Mouse (Mus musculus): ENCODE results near the gene Bckdhb. TPM values are rescaled to one million over a fixed set of nuclear protein-coding genes. Genes with fewer than 3 reads are reported as not detected.
A peak's percentile ranks its signal among the peaks of the same experiment; 100 is the strongest.

Gene Bckdhb
- polyA plus RNA-seq, 1 experiment from 2014 or later = 34.8 TPM

GRCm38 (mm10) chr9:84112319-84112718 lies 187.4 kb downstream of the Bckdhb start:
- DNase-seq (ENCODE audit: low spot score) = no peak
- H3K9me3 ChIP-seq (ENCODE audit: control insufficient read depth, low read length) = no peaks in the 10 kb centered on the region
- no peak overlapping the region for H3K9ac ChIP-seq (ENCODE audit: low read depth, low read length)
- H3K4me1 ChIP-seq (replicated peaks; ENCODE audit: control insufficient read depth, insufficient read depth, low read length) = peaks cover 27% of the 10 kb centered on the region
- H3K27me3 ChIP-seq (replicated peaks; ENCODE audit: control insufficient read depth, insufficient read depth, low read length) = no peaks in the 10 kb centered on the region
- H3K4me2 ChIP-seq = peak overlapping the region; percentile 61
- H3K4me3 ChIP-seq (ENCODE audit: low read depth, low read length) = no peak overlapping the region
- 25% methylated on average over 1 of the region's 1 CpGs for WGBS
- no peak overlapping the region for H3K27ac ChIP-seq (ENCODE audit: low read depth, low read length)
- no peaks in the 10 kb centered on the region for H3K36me3 ChIP-seq (ENCODE audit: control insufficient read depth, insufficient read depth, low read length)
- ATAC-seq (replicated peaks; ENCODE audit: low FRiP score) = peak; percentile 68

DNA sequence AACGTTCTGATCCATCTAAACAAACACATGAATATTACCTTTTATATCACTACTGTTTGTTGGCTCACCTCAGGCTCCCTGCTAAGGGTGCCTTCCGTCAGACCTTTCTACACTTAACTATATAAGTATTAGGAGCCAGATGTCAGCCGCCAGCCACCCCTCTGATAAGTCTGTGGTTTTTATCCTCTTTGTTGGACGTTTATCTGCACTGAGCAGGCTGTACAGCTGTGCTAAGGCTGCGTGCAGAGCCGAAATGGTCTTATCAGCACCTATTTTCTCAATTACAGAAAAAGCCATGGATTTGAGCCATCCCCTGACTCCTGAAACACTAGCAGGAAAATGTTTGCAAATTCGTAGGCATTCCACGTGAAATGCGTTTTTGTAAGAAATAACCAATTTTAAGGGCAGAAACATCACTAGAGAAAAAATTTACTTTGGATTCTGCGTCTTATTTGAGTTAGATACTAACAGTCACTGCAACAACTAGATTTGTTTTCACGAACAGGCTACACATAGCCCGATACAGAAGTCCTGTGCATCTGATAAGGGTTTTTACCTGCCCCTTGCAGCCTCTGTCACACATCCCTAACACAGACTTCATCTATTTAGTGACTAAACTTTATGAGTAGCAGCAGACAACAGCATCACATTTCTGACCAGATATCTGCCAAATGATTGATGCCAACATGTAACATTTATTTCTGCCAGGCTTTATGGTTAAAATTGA lies 188.1 kb downstream of the Bckdhb start:
- 27% methylated on average over 12 of the region's 12 CpGs for WGBS
- Histone ChIP-seq H3K9ac (ENCODE audit: low read depth, low read length) (no peak overlapping the region), H3K4me2 (peak overlapping the region; percentile 61), H3K9me3 (ENCODE audit: control insufficient read depth, low read length) (no peaks in the 10 kb centered on the region), H3K27ac (ENCODE audit: low read depth, low read length) (no peak overlapping the region), H3K27me3 (replicated peaks; ENCODE audit: control insufficient read depth, insufficient read depth, low read length) (no peaks in the 10 kb centered on the region), H3K4me1 (replicated peaks; ENCODE audit: control insufficient read depth, insufficient read depth, low read length) (peaks cover 27% of the 10 kb centered on the region), H3K4me3 (ENCODE audit: low read depth, low read length) (0 out of 2 replicates have a peak overlapping the region, but pooled peaks have one; percentile 7), H3K36me3 (ENCODE audit: control insufficient read depth, insufficient read depth, low read length) (no peaks in the 10 kb centered on the region)
- DNase-seq (ENCODE audit: low spot score) (peak; percentile 50), ATAC-seq (replicated peaks; ENCODE audit: low FRiP score) (peak; percentile 99)

DNA sequence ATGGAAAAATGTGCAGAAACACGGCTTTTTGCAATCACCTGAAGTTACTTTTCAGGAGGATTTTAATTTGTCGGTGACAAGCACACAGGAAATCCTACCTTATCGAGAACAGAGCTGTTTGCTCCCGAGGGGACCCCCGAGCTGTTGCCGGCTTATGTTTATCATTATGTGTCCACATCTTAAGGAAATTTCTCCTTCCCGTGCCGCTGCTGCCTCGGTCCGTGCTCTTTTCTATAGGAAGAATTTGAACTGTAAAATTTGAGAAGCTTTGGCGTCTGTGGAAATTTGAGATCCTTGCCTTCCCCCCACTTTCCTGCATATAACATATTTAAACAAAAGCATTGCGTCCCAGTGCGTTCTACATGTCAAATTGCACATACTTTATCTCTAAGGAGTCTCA lies 189.3 kb downstream of the Bckdhb start:
- Histone ChIP-seq H3K4me2 (peak overlapping the region; percentile 41), H3K4me1 (replicated peaks; ENCODE audit: control insufficient read depth, insufficient read depth, low read length) (peaks cover 27% of the 10 kb centered on the region), H3K4me3 (ENCODE audit: low read depth, low read length) (peak overlapping the region; percentile 7; the same call in 1 of the 2 replicates), H3K36me3 (ENCODE audit: control insufficient read depth, insufficient read depth, low read length) (no peaks in the 10 kb centered on the region), H3K9ac (ENCODE audit: low read depth, low read length) (no peak overlapping the region), H3K27ac (ENCODE audit: low read depth, low read length) (no peak overlapping the region), H3K27me3 (replicated peaks; ENCODE audit: control insufficient read depth, insufficient read depth, low read length) (no peaks in the 10 kb centered on the region), H3K9me3 (ENCODE audit: control insufficient read depth, low read length) (no peaks in the 10 kb centered on the region)
- WGBS = 66% methylated on average over 13 of the region's 13 CpGs
- no peak for DNase-seq (ENCODE audit: low spot score)
- no peak for ATAC-seq (replicated peaks; ENCODE audit: low FRiP score)

GRCm38 (mm10) chr9:84117337-84117736 lies 192.4 kb downstream of the Bckdhb start:
- H3K4me3 ChIP-seq (ENCODE audit: low read depth, low read length) = no peak overlapping the region
- H3K27ac ChIP-seq (ENCODE audit: low read depth, low read length) = no peak overlapping the region
- no peaks in the 10 kb centered on the region for H3K9me3 ChIP-seq (ENCODE audit: control insufficient read depth, low read length)
- H3K4me1 ChIP-seq (replicated peaks; ENCODE audit: control insufficient read depth, insufficient read depth, low read length) = peaks cover 8% of the 10 kb centered on the region
- no peak for ATAC-seq (replicated peaks; ENCODE audit: low FRiP score)
- no peaks in the 10 kb centered on the region for H3K36me3 ChIP-seq (ENCODE audit: control insufficient read depth, insufficient read depth, low read length)
- DNase-seq (ENCODE audit: low spot score) = no peak
- WGBS = 75% methylated on average over 5 of the region's 5 CpGs
- no peak overlapping the region for H3K9ac ChIP-seq (ENCODE audit: low read depth, low read length)
- H3K4me2 ChIP-seq = no peak overlapping the region
- no peaks in the 10 kb centered on the region for H3K27me3 ChIP-seq (replicated peaks; ENCODE audit: control insufficient read depth, insufficient read depth, low read length)

GRCm38 (mm10) chr9:84124996-84125395 lies 200.1 kb downstream of the Bckdhb start:
- H3K4me3 ChIP-seq (ENCODE audit: low read depth, low read length) = no peak overlapping the region
- WGBS = 88% methylated on average over 5 of the region's 5 CpGs
- H3K36me3 ChIP-seq (ENCODE audit: control insufficient read depth, insufficient read depth, low read length) = no peaks in the 10 kb centered on the region
- no peaks in the 10 kb centered on the region for H3K4me1 ChIP-seq (replicated peaks; ENCODE audit: control insufficient read depth, insufficient read depth, low read length)
- no peak for DNase-seq (ENCODE audit: low spot score)
- H3K4me2 ChIP-seq = no peak overlapping the region
- no peak for ATAC-seq (replicated peaks; ENCODE audit: low FRiP score)
- H3K27ac ChIP-seq (ENCODE audit: low read depth, low read length) = no peak overlapping the region
- no peaks in the 10 kb centered on the region for H3K27me3 ChIP-seq (replicated peaks; ENCODE audit: control insufficient read depth, insufficient read depth, low read length)
- H3K9ac ChIP-seq (ENCODE audit: low read depth, low read length) = no peak overlapping the region
- no peaks in the 10 kb centered on the region for H3K9me3 ChIP-seq (ENCODE audit: control insufficient read depth, low read length)

DNA sequence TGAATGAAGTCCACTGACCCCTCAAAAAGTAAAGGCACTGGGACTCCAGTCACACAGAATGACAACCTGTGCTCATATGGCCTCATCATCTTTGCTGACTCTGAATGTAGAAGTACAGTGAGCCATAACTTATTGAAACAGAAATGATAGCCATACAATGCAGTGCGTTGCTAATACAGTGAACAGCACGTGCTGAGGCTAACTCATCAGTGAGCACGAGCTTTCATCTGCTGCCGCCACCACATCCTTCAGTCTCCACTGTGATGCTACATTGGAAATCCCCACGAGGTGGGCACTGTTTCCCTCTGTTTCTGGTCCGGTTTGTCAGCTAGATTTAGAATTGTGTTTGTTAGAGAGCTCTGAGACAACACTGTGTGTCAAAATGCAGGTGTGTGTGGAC lies 205.4 kb downstream of the Bckdhb start:
- DNase-seq (ENCODE audit: low spot score) = no peak
- WGBS = 84% methylated on average over 6 of the region's 6 CpGs
- Histone ChIP-seq H3K4me2 (no peak overlapping the region), H3K9me3 (ENCODE audit: control insufficient read depth, low read length) (no peaks in the 10 kb centered on the region), H3K27me3 (replicated peaks; ENCODE audit: control insufficient read depth, insufficient read depth, low read length) (no peaks in the 10 kb centered on the region), H3K27ac (ENCODE audit: low read depth, low read length) (no peak overlapping the region), H3K36me3 (ENCODE audit: control insufficient read depth, insufficient read depth, low read length) (no peaks in the 10 kb centered on the region), H3K4me3 (ENCODE audit: low read depth, low read length) (no peak overlapping the region), H3K4me1 (replicated peaks; ENCODE audit: control insufficient read depth, insufficient read depth, low read length) (no peaks in the 10 kb centered on the region), H3K9ac (ENCODE audit: low read depth, low read length) (no peak overlapping the region)
- no peak for ATAC-seq (replicated peaks; ENCODE audit: low FRiP score)

GRCm38 (mm10) chr9:84135062-84135461 lies 210.1 kb downstream of the Bckdhb start:
- Histone ChIP-seq H3K4me3 (ENCODE audit: low read depth, low read length) (no peak overlapping the region), H3K27ac (ENCODE audit: low read depth, low read length) (no peak overlapping the region), H3K9me3 (ENCODE audit: control insufficient read depth, low read length) (no peaks in the 10 kb centered on the region), H3K27me3 (replicated peaks; ENCODE audit: control insufficient read depth, insufficient read depth, low read length) (no peaks in the 10 kb centered on the region), H3K9ac (ENCODE audit: low read depth, low read length) (no peak overlapping the region), H3K4me1 (replicated peaks; ENCODE audit: control insufficient read depth, insufficient read depth, low read length) (no peaks in the 10 kb centered on the region), H3K36me3 (ENCODE audit: control insufficient read depth, insufficient read depth, low read length) (no peaks in the 10 kb centered on the region), H3K4me2 (no peak overlapping the region)
- ATAC-seq (replicated peaks; ENCODE audit: low FRiP score) (no peak), DNase-seq (ENCODE audit: low spot score) (no peak)
- 82% methylated on average over 12 of the region's 12 CpGs for WGBS

- Histone ChIP-seq H3K27ac (ENCODE audit: low read depth, low read length) (no peak overlapping the region), H3K36me3 (ENCODE audit: control insufficient read depth, insufficient read depth, low read length) (no peaks in the 10 kb centered on the region), H3K4me3 (ENCODE audit: low read depth, low read length) (no peak overlapping the region), H3K9me3 (ENCODE audit: control insufficient read depth, low read length) (no peaks in the 10 kb centered on the region), H3K4me2 (no peak overlapping the region), H3K27me3 (replicated peaks; ENCODE audit: control insufficient read depth, insufficient read depth, low read length) (no peaks in the 10 kb centered on the region), H3K4me1 (replicated peaks; ENCODE audit: control insufficient read depth, insufficient read depth, low read length) (no peaks in the 10 kb centered on the region), H3K9ac (ENCODE audit: low read depth, low read length) (no peak overlapping the region)
- DNase-seq (ENCODE audit: low spot score) (no peak), ATAC-seq (replicated peaks; ENCODE audit: low FRiP score) (no peak)
- 86% methylated on average over 6 of the region's 6 CpGs for WGBS
These were observed 212.2 kb downstream of the Bckdhb start for GRCm38 (mm10) chr9:84137192-84137591.

GRCm38 (mm10) chr9:84148124-84148523 lies 223.2 kb downstream of the Bckdhb start:
- DNase-seq (ENCODE audit: low spot score) (no peak), ATAC-seq (replicated peaks; ENCODE audit: low FRiP score) (no peak)
- WGBS = 78% methylated on average over 2 of the region's 2 CpGs
- H3K4me3 ChIP-seq (ENCODE audit: low read depth, low read length) = no peak overlapping the region
- no peaks in the 10 kb centered on the region for H3K36me3 ChIP-seq (ENCODE audit: control insufficient read depth, insufficient read depth, low read length)
- no peak overlapping the region for H3K9ac ChIP-seq (ENCODE audit: low read depth, low read length)
- no peaks in the 10 kb centered on the region for H3K9me3 ChIP-seq (ENCODE audit: control insufficient read depth, low read length)
- H3K4me2 ChIP-seq = no peak overlapping the region
- H3K27me3 ChIP-seq (replicated peaks; ENCODE audit: control insufficient read depth, insufficient read depth, low read length) = no peaks in the 10 kb centered on the region
- H3K4me1 ChIP-seq (replicated peaks; ENCODE audit: control insufficient read depth, insufficient read depth, low read length) = no peaks in the 10 kb centered on the region
- no peak overlapping the region for H3K27ac ChIP-seq (ENCODE audit: low read depth, low read length)

Data from liver, embryonic 11.5 days (tissue).